Mouse (Mus musculus): ENCODE data around the gene Map7. TPM values are rescaled to one million over a fixed set of nuclear protein-coding genes. Genes with fewer than 3 reads are reported as not detected.
A peak's percentile ranks its signal among the peaks of the same experiment; 100 is the strongest.

Gene Map7
- total RNA-seq, 2 experiments from 2014 or later, result 39.3 to 58.8 TPM

DNA sequence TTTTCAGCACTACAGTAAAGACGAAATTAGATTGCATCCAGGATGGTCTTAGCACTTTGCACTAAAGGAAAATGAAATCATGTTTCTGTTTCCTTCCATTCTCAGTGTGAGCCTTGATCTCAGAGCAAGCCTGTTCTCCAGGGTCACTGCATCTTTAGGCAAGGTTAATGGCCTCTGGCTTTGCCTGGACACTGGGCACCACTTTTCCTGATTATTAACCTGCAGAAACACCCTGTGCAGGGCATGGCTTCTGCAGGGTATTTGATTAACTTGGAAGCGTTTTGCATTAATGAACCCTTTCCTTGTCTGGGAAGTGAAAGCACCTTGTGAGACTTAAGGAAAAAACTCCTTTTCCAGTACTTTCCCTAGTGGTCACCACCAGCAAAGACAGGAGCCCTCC is 111.2 kb downstream of the Map7 start:
- no peak for ATAC-seq (replicated peaks; ENCODE audit: low FRiP score, low TSS enrichment, poor library complexity, severe bottlenecking)

DNA sequence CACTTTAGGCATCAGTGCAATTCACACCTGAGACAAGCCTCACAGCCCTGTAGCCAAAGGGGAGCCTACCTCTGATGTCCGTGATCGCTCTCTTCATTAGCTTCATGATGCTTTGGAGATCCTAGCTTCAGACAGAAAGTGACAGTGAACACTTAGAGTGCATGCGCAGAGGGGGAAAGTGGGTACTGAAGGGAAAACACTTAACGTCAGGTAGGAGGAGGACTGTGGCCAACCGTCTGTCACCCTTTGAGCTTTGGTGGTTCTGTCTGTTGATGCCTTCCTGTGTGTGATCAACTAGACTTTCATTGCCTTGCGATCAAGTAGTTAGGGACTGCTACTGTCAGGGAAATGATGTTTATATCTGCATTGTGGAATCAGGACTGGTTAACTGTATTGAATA is 114.6 kb downstream of the Map7 start:
- no peak for ATAC-seq (replicated peaks; ENCODE audit: low FRiP score, low TSS enrichment, poor library complexity, severe bottlenecking)

DNA sequence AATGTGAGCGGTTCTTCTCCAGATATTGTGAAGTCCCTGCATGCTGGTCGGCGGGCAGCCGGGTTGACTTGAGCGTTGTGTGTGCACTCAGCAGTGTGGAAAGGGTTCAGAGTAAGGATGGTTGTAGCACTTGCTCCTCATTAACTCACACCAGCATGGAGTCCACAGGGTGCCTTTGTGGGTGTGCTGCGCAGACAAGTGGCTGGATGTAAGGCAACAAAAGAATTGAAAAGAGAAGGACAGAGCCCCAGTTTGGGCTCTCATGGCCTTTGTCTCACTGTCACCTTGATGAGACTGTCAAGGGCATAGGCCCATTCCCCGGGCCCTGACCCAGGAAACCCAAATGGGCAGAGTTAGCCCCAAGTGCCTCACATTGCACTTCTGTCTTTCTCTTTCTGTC is 116.2 kb downstream of the Map7 start:
- ATAC-seq (replicated peaks; ENCODE audit: low FRiP score, low TSS enrichment, poor library complexity, severe bottlenecking), result no peak

DNA sequence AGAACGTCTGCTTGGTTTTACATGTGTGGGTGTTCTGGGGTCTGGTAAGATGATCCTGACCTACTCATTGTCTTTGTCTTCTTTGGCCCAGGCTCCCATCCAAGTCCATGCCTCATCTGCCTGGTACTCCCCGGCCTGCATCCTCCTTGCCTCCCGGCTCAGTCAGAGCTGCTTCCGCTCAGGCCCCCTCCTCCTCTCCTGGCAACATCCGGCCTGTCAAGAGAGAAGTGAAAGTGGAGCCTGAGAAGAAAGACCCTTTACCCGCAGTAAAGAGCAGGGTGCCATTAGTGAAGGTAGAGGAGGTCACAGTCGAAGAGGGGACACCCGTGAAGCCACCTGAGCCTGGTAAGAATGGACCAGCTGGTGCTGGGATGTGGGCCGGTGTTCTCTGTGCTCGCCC is 118.8 kb downstream of the Map7 start:
- ATAC-seq (replicated peaks; ENCODE audit: low FRiP score, low TSS enrichment, poor library complexity, severe bottlenecking), result no peak

GRCm38 (mm10) chr10:20268945-20269344 is 120.7 kb downstream of the Map7 start:
- ATAC-seq (replicated peaks; ENCODE audit: low FRiP score, low TSS enrichment, poor library complexity, severe bottlenecking), result no peak

- no peak for ATAC-seq (replicated peaks; ENCODE audit: low FRiP score, low TSS enrichment, poor library complexity, severe bottlenecking)
Measured at GRCm38 (mm10) chr10:20272380-20272779, 124.1 kb downstream of the Map7 start.

DNA sequence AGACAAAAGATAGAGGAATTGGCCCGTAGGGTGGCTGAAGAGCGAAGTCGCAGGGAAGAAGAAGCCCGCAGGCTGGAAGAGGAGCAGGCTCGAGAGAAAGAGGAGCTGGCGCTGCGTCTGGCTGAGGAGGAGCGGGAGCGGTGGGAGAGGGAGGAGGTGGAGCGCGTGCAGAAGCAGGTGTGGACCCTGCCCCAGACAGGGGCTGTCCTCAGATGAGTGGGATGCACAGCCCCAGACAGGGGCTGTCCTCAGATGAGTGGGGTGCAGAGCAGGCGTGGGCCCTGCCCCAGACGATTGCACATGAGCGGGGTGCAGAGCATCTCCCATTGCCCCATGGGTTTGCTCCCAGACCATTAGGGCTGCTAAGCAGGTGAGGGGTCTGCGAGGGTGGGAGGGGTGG is 125.0 kb downstream of the Map7 start:
- no peak for ATAC-seq (replicated peaks; ENCODE audit: low FRiP score, low TSS enrichment, poor library complexity, severe bottlenecking)

GRCm38 (mm10) chr10:20274022-20274421 is 125.8 kb downstream of the Map7 start:
- peak; percentile 92 for ATAC-seq (replicated peaks; ENCODE audit: low FRiP score, low TSS enrichment, poor library complexity, severe bottlenecking)

- no peak for ATAC-seq (replicated peaks; ENCODE audit: low FRiP score, low TSS enrichment, poor library complexity, severe bottlenecking)
Measured at GRCm38 (mm10) chr10:20281456-20281855, 133.2 kb downstream of the Map7 start.

DNA sequence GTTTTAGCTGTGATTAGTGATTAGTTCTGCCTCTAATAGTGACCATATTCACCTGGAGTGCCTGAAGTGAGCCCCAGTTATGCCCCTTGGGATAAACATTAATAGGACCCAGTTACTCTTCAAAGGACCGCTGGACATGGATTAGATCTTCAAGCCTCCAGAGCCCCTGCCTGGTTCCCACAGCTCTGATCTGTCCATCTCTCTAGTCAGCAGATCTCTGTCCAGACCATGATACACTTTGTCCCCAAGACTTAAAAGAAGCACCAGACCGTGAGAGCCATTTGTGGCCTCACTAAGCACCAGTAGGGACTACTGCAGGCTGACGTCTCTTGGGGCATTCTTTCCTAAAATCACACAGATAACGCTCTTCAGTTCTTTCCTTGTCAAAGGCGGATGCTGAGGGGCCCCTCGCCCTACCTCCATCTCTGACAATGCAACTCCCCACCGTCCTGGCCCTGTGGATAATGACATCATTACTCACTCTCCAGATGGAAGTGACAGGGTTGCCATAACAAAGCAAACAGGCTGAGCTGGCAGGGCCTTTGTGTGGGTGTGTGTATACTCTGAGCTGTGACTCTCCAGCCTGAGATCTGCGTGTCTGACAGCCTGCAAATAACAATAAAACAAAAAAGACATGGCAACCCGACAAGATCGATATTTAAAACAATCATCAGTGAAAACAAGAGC is 137.2 kb downstream of the Map7 start:
- no peak for ATAC-seq (replicated peaks; ENCODE audit: low FRiP score, low TSS enrichment, poor library complexity, severe bottlenecking)

- no peak for ATAC-seq (replicated peaks; ENCODE audit: low FRiP score, low TSS enrichment, poor library complexity, severe bottlenecking)
Measured at GRCm38 (mm10) chr10:20285994-20286836, 137.9 kb downstream of the Map7 start.

DNA sequence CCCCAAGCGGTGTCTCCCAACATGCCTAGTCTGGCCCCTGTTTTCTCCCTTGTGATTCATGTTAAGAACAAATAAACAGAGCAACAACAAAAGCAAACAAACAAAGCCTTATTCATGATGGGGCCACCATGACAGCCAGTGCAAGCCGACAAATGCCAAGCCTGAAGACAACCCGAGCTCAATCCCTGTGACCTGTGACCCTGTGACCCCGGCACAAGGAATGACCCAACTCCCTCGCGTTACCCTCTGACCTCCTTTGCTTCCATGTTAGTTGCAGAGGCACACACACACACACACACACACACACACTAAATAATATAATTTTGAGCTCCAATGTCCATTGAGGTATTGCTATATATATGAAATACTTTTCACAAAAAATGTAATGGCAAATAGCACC is 139.1 kb downstream of the Map7 start:
- ATAC-seq (replicated peaks; ENCODE audit: low FRiP score, low TSS enrichment, poor library complexity, severe bottlenecking), result no peak

- peak; percentile 93 for ATAC-seq (replicated peaks; ENCODE audit: low FRiP score, low TSS enrichment, poor library complexity, severe bottlenecking)
Measured at GRCm38 (mm10) chr10:20290467-20290883, 142.2 kb downstream of the Map7 start.

- peak; percentile 61 for ATAC-seq (replicated peaks; ENCODE audit: low FRiP score, low TSS enrichment, poor library complexity, severe bottlenecking)
Measured at GRCm38 (mm10) chr10:20295961-20296360, 147.7 kb downstream of the Map7 start.

GRCm38 (mm10) chr10:20298152-20298920 is 150.1 kb downstream of the Map7 start:
- ATAC-seq (replicated peaks; ENCODE audit: low FRiP score, low TSS enrichment, poor library complexity, severe bottlenecking), result no peak

GRCm38 (mm10) chr10:20299114-20299513 is 150.8 kb downstream of the Map7 start:
- ATAC-seq (replicated peaks; ENCODE audit: low FRiP score, low TSS enrichment, poor library complexity, severe bottlenecking), result no peak

DNA sequence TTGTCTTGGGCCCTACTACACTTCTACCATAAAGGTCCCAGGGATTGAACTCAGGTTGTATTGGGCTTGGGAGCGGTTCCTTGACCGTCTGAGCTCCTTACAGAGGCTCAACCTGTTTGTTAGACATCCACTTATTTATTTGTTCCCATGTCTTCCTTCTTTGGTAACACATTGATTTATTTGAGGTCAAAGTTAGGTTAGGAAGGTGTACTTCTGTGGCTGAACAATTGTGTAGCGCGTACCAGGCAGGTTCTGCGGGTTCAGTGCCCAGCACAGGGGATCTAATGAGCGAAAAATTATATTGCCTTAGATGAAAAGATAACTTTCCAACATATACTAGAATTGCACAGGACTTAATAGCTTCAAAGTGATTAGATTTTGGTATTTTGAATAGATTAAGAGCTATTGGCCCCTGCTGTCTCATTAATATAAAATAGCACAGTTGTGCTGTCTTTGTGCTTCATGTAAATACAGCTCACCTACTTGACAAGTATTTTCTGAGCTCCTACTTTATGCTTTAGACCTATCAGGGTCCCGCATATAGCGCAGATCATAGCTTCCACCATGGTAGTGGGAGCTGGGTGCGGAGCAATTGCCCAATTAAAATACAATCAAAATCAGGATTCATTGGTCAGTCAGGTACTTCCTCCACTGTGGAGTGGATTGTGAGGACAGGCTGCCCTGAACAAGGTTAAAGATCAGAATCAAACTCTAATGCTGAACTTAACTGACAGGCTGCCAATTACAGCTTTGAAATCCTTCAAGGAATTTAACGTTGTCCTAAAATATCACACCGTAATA is 162.9 kb downstream of the Map7 start:
- ATAC-seq (replicated peaks; ENCODE audit: low FRiP score, low TSS enrichment, poor library complexity, severe bottlenecking), result no peak

DNA sequence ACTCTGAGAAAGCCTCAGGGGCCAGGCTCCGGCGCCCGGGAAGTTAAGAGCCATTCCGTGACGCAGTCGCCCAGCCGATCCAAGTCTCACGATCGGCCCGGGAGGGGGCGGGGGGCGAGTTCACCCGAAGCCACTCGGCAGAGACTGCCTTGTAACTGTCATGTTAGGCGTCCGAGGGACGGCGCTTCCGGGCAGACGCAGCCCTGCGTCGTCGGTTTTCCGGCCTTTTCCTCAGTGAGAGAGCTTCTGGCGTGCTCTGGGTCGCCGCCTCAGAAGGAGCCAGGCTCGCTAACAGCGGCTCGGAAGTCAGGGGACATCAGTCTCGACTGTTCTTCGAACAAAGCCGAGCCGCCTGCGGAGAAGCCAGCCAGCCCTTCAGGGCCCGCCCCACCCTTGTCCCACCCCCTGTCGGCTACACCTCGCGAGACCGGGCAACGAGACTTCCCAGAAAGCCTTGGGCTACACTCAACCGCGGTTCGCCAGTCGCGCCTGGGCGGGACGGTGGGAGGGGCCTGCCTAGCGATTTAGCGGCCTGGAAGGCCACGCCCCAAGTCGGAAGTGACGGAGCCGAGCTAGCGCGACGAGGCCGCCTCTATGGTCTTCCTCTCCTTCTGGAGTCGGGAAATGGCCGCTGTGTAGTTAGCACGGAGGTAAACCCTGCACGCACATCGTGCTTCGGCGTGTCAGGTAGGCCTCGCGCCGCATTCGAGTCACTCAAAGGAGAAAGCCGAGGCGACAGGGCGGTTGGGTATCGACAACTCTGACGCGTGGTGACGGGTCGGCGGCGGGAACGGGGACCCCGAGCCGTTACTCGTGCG is 163.9 kb downstream of the Map7 start, which contains the start of gene Bclaf1:
Bclaf1 (plus strand) TSS at position 552 of the 818 bp plus-strand sequence.
- peak; percentile 83 for ATAC-seq (replicated peaks; ENCODE audit: low FRiP score, low TSS enrichment, poor library complexity, severe bottlenecking)
